Mouse (Mus musculus) frontal cortex, adult 2 months (tissue): Measurements from ENCODE around the gene Ubald1. TPM values are rescaled to one million over a fixed set of nuclear protein-coding genes. Genes with fewer than 3 reads are reported as not detected.

Experiments used
- DNase-seq, 2 experiments: peaks; one replicate each; pipeline ENCODE4 v3.0.0; 2022; ENCODE audit warnings: low spot score in 1 of 2; ENCODE audit errors: extremely low spot score in 1 of 2
- polyA plus RNA-seq: library from polyadenylated mRNA; depleted of rRNA; stranded (reverse); fragments of >200 nt; gene quantifications from 2 replicates; pipeline ENCODE4 v1.2.3, GENCODE M21; 2012; rRNA removed

Ubald1 gene
- polyA plus RNA-seq, 1 experiment: 51.3 TPM

- DNase-seq: no peak
Observed at GRCm38 (mm10) chr16:4827639-4828038, 52.5 kb downstream of the Ubald1 start.

Other genes starting within 250 kb of the Ubald1 start
- gene Vasn, start 240.4 kb downstream of the Ubald1 start, polyA plus RNA-seq: 5.9 and 6.9 TPM in 2 replicates
- gene Dnaja3, start 240.3 kb downstream of the Ubald1 start, polyA plus RNA-seq: 51.2 and 51.9 TPM in 2 replicates
- 100 and 112 TPM in 2 replicates for gene Coro7, start 200.5 kb downstream of the Ubald1 start, polyA plus RNA-seq
- 18.5 and 22.1 TPM in 2 replicates for gene Nmral1, start 161.0 kb downstream of the Ubald1 start, polyA plus RNA-seq
- 95.8 and 101 TPM in 2 replicates for gene Hmox2, start 154.0 kb downstream of the Ubald1 start, polyA plus RNA-seq
- gene Cdip1, start 90.0 kb downstream of the Ubald1 start, polyA plus RNA-seq: 187 TPM in 2 replicates
- 0.08 TPM in 1 of 2 replicates, not detected in the other for gene 4930562C15Rik, start 44.9 kb downstream of the Ubald1 start, polyA plus RNA-seq
- 216 and 221 TPM in 2 replicates for gene Mgrn1, start 5.9 kb upstream of the Ubald1 start, polyA plus RNA-seq
- 84.5 and 94.6 TPM in 2 replicates for gene Nudt16l1, start 58.4 kb upstream of the Ubald1 start, polyA plus RNA-seq
- gene Anks3, start 83.9 kb upstream of the Ubald1 start, polyA plus RNA-seq: 102 and 107 TPM in 2 replicates
- gene Sept12, start 117.5 kb upstream of the Ubald1 start, polyA plus RNA-seq: not detected in 2 replicates
- 0.92 and 0.94 TPM in 2 replicates for gene Smim22, start 127.0 kb upstream of the Ubald1 start, polyA plus RNA-seq
- 320 and 348 TPM in 2 replicates for gene Rogdi, start 133.2 kb upstream of the Ubald1 start, polyA plus RNA-seq
- gene Glyr1, start 169.5 kb upstream of the Ubald1 start, polyA plus RNA-seq: 139 and 151 TPM in 2 replicates
- 28.6 and 34.9 TPM in 2 replicates for gene Ubn1, start 169.7 kb upstream of the Ubald1 start, polyA plus RNA-seq